Mouse (Mus musculus) c-Kit-negative CD71-positive TER-119-positive erythroid progenitor cells, embryonic 14.5 days (primary cell): ENCODE results near the gene H2al2a.

Experiments used
- DNase-seq: peaks from one replicate; pipeline ENCODE4 v3.0.0-alpha.2; 2013; ENCODE audit warnings: low read depth, low spot score

The H2al2a gene

GRCm38 (mm10) chr2:17996858-17997257, at the start of gene H2al2a:
H2al2a (minus strand) TSS chr2:17996958.
- no peak for DNase-seq

- DNase-seq = no peak
Measured at GRCm38 (mm10) chr2:18046186-18046585, 49.4 kb upstream of the H2al2a start.

- no peak for DNase-seq
Measured at GRCm38 (mm10) chr2:18045781-18046181, 49.0 kb upstream of the H2al2a start.

GRCm38 (mm10) chr2:18045143-18045780, 48.5 kb upstream of the H2al2a start:
- DNase-seq = no peak

- no peak for DNase-seq
Measured at GRCm38 (mm10) chr2:18041199-18041885, 44.6 kb upstream of the H2al2a start.

GRCm38 (mm10) chr2:18040347-18041160, 43.8 kb upstream of the H2al2a start:
- DNase-seq = no peak

- no peak for DNase-seq
Measured at GRCm38 (mm10) chr2:18039566-18040290, 43.0 kb upstream of the H2al2a start.

- DNase-seq = no peak
Measured at GRCm38 (mm10) chr2:18038895-18039371, 42.2 kb upstream of the H2al2a start.

- no peak for DNase-seq
Measured at GRCm38 (mm10) chr2:18038141-18038752, 41.5 kb upstream of the H2al2a start.

- no peak for DNase-seq
Measured at GRCm38 (mm10) chr2:18037491-18037890, 40.7 kb upstream of the H2al2a start, which contains the start of gene A930004D18Rik. A930004D18Rik (minus strand) TSS chr2:18037737.

GRCm38 (mm10) chr2:18034371-18035250, 37.9 kb upstream of the H2al2a start:
- no peak for DNase-seq

- no peak for DNase-seq
Measured at GRCm38 (mm10) chr2:18033166-18034108, 36.7 kb upstream of the H2al2a start.

- no peak for DNase-seq
Measured at GRCm38 (mm10) chr2:18032538-18032895, 35.8 kb upstream of the H2al2a start.

- DNase-seq = no peak
Measured at GRCm38 (mm10) chr2:18031831-18032537, 35.2 kb upstream of the H2al2a start.

- no peak for DNase-seq
Measured at GRCm38 (mm10) chr2:18031271-18031821, 34.6 kb upstream of the H2al2a start.

- no peak for DNase-seq
Measured at GRCm38 (mm10) chr2:18030581-18030980, 33.8 kb upstream of the H2al2a start.

- DNase-seq = no peak
Measured at GRCm38 (mm10) chr2:18029656-18030055, 32.9 kb upstream of the H2al2a start.
